In genomic region chr6:53951421-53951820, GRCm38 (mm10) we compare ENCODE assay signal across 11 mouse cellular contexts. TPM values are rescaled to one million over a fixed set of nuclear protein-coding genes. Genes with fewer than 3 reads are reported as not detected.
DNase-seq lines count a peak whose midpoint lies in the region; ATAC-seq and TF ChIP-seq lines count a peak whose summit lies in the region.
"Had no signal": no experiment of that assay in that cellular context is flagged by ENCODE, and none has a peak within 500 bp of the region (broad histone marks: within the 10 kb centered on the region; RNA-seq: fewer than 3 reads in every experiment).

No protein-coding gene starts in this region.

- no peaks in the 10 kb centered on the region for H3K36me3 ChIP-seq in kidney, embryonic 14.5 days (ENCODE audit: control insufficient read depth, insufficient read depth, low read length)
- no peaks in the 10 kb centered on the region for H3K36me3 ChIP-seq in neural tube, embryonic 15.5 days
- no peaks in the 10 kb centered on the region for H3K36me3 ChIP-seq in intestine, postnatal 0 days (ENCODE audit: control insufficient read depth, insufficient read depth)
- no peaks in the 10 kb centered on the region for H3K36me3 ChIP-seq in stomach, postnatal 0 days (ENCODE audit: control insufficient read depth, insufficient read depth, low read length)
- H3K36me3 ChIP-seq: heart, embryonic 15.5 days had no signal

- peak overlapping the region; percentile 28; the same call in 1 of the 2 replicates for H3K9ac ChIP-seq in kidney, embryonic 14.5 days (ENCODE audit: low read depth, low read length)
- H3K9ac ChIP-seq in neural tube, embryonic 15.5 days (replicated peaks) = no peak overlapping the region
- H3K9ac ChIP-seq in intestine, postnatal 0 days (ENCODE audit: low read depth, low read length) = no peak overlapping the region
- H3K9ac ChIP-seq in stomach, postnatal 0 days (ENCODE audit: low read length) = no peak overlapping the region
- H3K9ac ChIP-seq: heart, embryonic 15.5 days had no signal

- WGBS in kidney, embryonic 14.5 days = 42% methylated on average over 4 of the region's 4 CpGs
- 77% methylated on average over 4 of the region's 4 CpGs for WGBS in neural tube, embryonic 15.5 days
- WGBS in intestine, postnatal 0 days = 73% methylated on average over 4 of the region's 4 CpGs
- WGBS in stomach, postnatal 0 days = 61% methylated on average over 4 of the region's 4 CpGs

- ATAC-seq in kidney, embryonic 14.5 days (ENCODE audit: low FRiP score, low TSS enrichment) = no peak
- ATAC-seq in neural tube, embryonic 15.5 days (ENCODE audit: low FRiP score) = no peak
- no peak for ATAC-seq in intestine, postnatal 0 days
- ATAC-seq in stomach, postnatal 0 days (ENCODE audit: low FRiP score, low TSS enrichment) = no peak
- ATAC-seq: midbrain, embryonic 16.5 days had no signal

- H3K4me2 ChIP-seq in kidney, embryonic 14.5 days (replicated peaks; ENCODE audit: low read depth, low read length) = peak overlapping the region; percentile 13; the same call in 1 of the 2 replicates
- no peak overlapping the region for H3K4me2 ChIP-seq in neural tube, embryonic 15.5 days
- H3K4me2 ChIP-seq in intestine, postnatal 0 days (replicated peaks; ENCODE audit: low read depth) = no peak overlapping the region
- 0 out of 2 replicates have a peak overlapping the region, but pooled peaks have one; percentile 8 for H3K4me2 ChIP-seq in stomach, postnatal 0 days (replicated peaks; ENCODE audit: low read depth)
- H3K4me2 ChIP-seq: heart, embryonic 15.5 days had no signal

- H3K4me3 ChIP-seq in kidney, embryonic 14.5 days (ENCODE audit: low read length) = no peak overlapping the region
- no peak overlapping the region for H3K4me3 ChIP-seq in neural tube, embryonic 15.5 days (replicated peaks)
- no peak overlapping the region for H3K4me3 ChIP-seq in intestine, postnatal 0 days (ENCODE audit: low read depth, low read length)
- H3K4me3 ChIP-seq in stomach, postnatal 0 days (ENCODE audit: low read depth, low read length) = no peak overlapping the region
- H3K4me3 ChIP-seq: heart, embryonic 15.5 days had no signal

- TF ChIP-seq CTCF in intestine, postnatal 0 days (IDR thresholded peaks at IDR 0.05; ENCODE audit: low read depth) = no peak
- no peak for TF ChIP-seq CTCF in stomach, postnatal 0 days (IDR thresholded peaks at IDR 0.05; ENCODE audit: low read depth)

- H3K27ac ChIP-seq in kidney, embryonic 14.5 days (ENCODE audit: low read depth, low read length) = peak overlapping the region; percentile 90
- H3K27ac ChIP-seq in neural tube, embryonic 15.5 days (replicated peaks) = 0 out of 2 replicates have a peak overlapping the region, but pooled peaks have one; percentile 18
- H3K27ac ChIP-seq in intestine, postnatal 0 days (ENCODE audit: low read depth, low read length) = peak overlapping the region; percentile 43
- peak overlapping the region; percentile 72 for H3K27ac ChIP-seq in stomach, postnatal 0 days (replicated peaks)

- DNase-seq in kidney, adult 11 months = no peak
- DNase-seq in neural tube, embryonic 10.5 days (ENCODE audit: extremely low spot score, low spot score) = no peak
- DNase-seq in stomach, postnatal 0 days (ENCODE audit: low spot score) = no peak
- no peak for DNase-seq in cerebellum, postnatal 4 days (ENCODE audit: low spot score in 2 of 2)
- DNase-seq: cerebellum, adult 11-12 months had no signal

- peaks cover 47% of the 10 kb centered on the region for H3K4me1 ChIP-seq in kidney, embryonic 14.5 days (ENCODE audit: control insufficient read depth, insufficient read depth, low read length)
- peaks cover 22% of the 10 kb centered on the region for H3K4me1 ChIP-seq in neural tube, embryonic 15.5 days
- H3K4me1 ChIP-seq in intestine, postnatal 0 days (replicated peaks; ENCODE audit: control insufficient read depth, insufficient read depth, low read length) = no peaks in the 10 kb centered on the region
- peaks cover 6% of the 10 kb centered on the region; the same call in 1 of the 2 replicates for H3K4me1 ChIP-seq in stomach, postnatal 0 days (replicated peaks; ENCODE audit: control insufficient read depth, insufficient read depth)

- no peaks in the 10 kb centered on the region for H3K9me3 ChIP-seq in kidney, embryonic 14.5 days (ENCODE audit: control insufficient read depth, low read length)
- H3K9me3 ChIP-seq in neural tube, embryonic 15.5 days (replicated peaks) = no peaks in the 10 kb centered on the region
- no peaks in the 10 kb centered on the region for H3K9me3 ChIP-seq in intestine, postnatal 0 days (ENCODE audit: control insufficient read depth)
- H3K9me3 ChIP-seq in stomach, postnatal 0 days (ENCODE audit: control insufficient read depth, low read length) = no peaks in the 10 kb centered on the region
- H3K9me3 ChIP-seq: heart, embryonic 15.5 days had no signal

- no peak for TF ChIP-seq EP300 in stomach, postnatal 0 days (optimal IDR thresholded peaks at IDR 0.05)

- H3K27me3 ChIP-seq in kidney, embryonic 14.5 days (ENCODE audit: control insufficient read depth, insufficient read depth, low read length) = no peaks in the 10 kb centered on the region
- no peaks in the 10 kb centered on the region for H3K27me3 ChIP-seq in neural tube, embryonic 15.5 days (replicated peaks)
- no peaks in the 10 kb centered on the region for H3K27me3 ChIP-seq in intestine, postnatal 0 days (replicated peaks; ENCODE audit: control insufficient read depth, insufficient read depth, low read length)
- H3K27me3 ChIP-seq in stomach, postnatal 0 days (ENCODE audit: control insufficient read depth, insufficient read depth, low read length) = no peaks in the 10 kb centered on the region
- H3K27me3 ChIP-seq: heart, embryonic 15.5 days had no signal

RNA-seq across cellular contexts. Expression of gene Cpvl, which starts 27.1 kb away (rescaled TPM):
- 0.32 and 0.51 TPM in 2 replicates for polyA plus RNA-seq in kidney, embryonic 14.5 days (2014; fragmentation: Nextera tagmentation; extraction: Ambion mirVana)
- polyA plus RNA-seq in neural tube, embryonic 15.5 days (2015; fragmentation: Nextera tagmentation; extraction: Ambion mirVana) = 0.10 TPM in 1 of 2 replicates, not detected in the other
- 0.77 and 0.82 TPM in 2 replicates for polyA plus RNA-seq in intestine, postnatal 0 days (2015; fragmentation: Nextera tagmentation; extraction: Ambion mirVana)
- polyA plus RNA-seq in stomach, postnatal 0 days (2015; fragmentation: Nextera tagmentation; extraction: Ambion mirVana) = 0.06 and 0.15 TPM in 2 replicates
- polyA plus RNA-seq: heart, embryonic 15.5 days; midbrain, embryonic 16.5 days; neural tube, embryonic 14.5 days had no signal

Comparison
In these comparisons a context has a peak if more than half of its experiments do, and no peak if none do; other contexts are left out.
1. H3K27ac ChIP-seq: peak in every context shown above with its lines; median percentile 90 in kidney, embryonic 14.5 days; 72 in stomach, postnatal 0 days; 43 in intestine, postnatal 0 days; 18 in neural tube, embryonic 15.5 days.
2. H3K4me2 ChIP-seq: peak in kidney, embryonic 14.5 days (single experiment) and stomach, postnatal 0 days (single experiment); none in neural tube, embryonic 15.5 days (single experiment) and intestine, postnatal 0 days (single experiment).